Mouse (Mus musculus) heart, adult 9 months (tissue): ENCODE data around the gene Psma1.

Experiments
- DNase-seq, 2 experiments: peaks; one replicate each; pipeline ENCODE4 v3.0.0; 2022; ENCODE audit warnings: low spot score in 2 of 2

Psma1 gene

GRCm38 (mm10) chr7:114275372-114276004, 430 bp downstream of the Psma1 start:
- DNase-seq, result no peak

DNA sequence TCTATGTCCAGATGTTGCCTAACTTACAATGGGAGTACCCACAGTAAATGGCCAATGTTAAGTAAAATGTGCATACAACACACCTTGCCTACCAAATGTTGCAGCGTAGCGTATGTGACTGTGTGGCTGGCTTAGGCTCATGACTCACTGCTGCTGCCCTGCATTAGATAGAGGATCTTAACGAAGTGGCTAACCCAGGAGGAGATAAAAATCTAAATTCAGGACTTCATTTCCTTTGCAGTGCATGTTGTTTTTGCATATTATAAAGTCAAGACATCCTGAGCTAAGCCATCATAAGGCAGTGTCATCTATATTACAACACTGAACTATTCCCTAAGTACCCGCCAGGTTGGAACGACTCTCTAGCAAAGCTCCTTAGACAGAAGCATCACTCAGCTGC, 7.5 kb downstream of the Psma1 start:
- DNase-seq, result no peak

- DNase-seq, result peak; percentile 89 to 93
Observed at GRCm38 (mm10) chr7:114253885-114254833, 21.8 kb downstream of the Psma1 start, which contains the start of gene Copb1. TSS of gene Copb1 (minus strand) at chr7:114254711.

GRCm38 (mm10) chr7:114251684-114252083, 24.2 kb downstream of the Psma1 start:
- no peak for DNase-seq

DNA sequence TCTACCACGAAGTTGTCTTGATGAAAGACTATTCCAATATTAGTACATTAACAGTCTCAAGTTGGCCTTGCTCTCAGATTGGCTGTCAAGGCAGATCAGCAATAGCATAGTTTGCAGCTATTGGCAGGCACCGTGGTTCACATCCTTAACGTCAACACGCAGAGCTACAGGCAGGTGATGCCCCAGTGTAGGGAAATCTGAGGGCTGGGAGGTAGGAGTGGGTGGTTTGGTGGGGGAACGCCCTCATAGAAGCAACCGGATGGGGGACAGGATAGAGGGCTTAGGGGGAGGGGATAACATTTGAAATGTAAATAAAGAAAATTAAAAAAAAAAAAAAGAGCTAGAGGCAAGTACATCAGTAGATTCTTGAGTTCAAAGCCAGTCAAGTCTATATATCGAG, 41.9 kb downstream of the Psma1 start:
- DNase-seq, result no peak

GRCm38 (mm10) chr7:114232982-114233381, 42.9 kb downstream of the Psma1 start:
- DNase-seq, result no peak

DNA sequence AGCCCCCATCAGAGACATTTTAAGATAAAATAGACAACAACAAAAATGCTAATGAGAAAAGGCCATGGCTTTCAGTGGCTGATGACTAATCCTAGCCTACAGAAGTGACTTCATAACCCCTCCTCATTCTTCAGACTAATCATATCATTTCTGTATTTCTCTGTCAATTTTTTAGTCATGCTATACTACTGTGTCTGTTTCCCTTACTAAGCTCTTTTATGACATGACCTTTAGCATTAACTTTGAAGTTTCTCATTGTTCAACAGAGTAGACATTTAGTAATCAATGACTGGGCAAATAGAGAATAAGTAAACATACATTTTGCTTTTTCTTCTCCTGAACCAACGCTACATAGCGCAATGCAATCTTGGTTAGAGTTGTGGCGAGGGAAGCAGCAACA, 44.1 kb downstream of the Psma1 start:
- no peak for DNase-seq

DNA sequence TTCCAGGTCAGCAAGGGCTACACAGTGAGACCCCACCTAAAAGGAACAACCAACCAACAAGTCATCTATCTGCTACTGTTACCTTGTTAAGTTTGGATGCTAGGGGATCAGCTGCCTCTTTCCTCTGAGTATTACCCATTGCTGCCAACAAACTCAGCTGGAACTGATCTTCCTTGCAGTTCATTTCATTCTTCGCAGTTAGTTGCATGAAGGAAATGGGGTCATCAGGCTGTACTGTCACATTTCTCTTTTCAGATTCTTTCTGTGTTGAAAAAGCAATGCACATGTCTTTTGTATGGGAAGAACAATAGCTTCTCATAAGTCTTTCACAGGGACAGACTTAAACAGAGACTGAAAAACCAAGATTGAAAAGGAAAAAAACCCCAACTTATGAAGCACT, 49.4 kb downstream of the Psma1 start:
- no peak for DNase-seq

DNA sequence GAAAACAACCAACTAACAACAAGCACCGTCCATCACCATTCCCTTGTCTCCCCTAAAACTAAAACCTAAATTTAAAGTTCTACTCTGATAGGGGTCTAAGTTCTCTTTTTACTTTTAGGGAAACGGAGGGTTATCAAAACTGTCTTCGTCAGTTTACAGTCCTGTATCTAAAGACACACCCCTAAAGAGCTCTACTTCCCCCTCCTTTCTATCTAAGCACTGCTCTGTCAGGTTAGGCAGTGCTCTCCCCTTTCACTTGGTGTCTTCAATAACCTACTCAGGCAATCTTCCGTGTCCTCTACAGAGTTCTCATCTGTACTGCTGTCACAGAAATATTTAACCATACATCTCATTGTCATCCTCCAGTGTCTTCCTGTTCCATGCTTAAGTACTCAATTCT, 55.5 kb downstream of the Psma1 start:
- no peak for DNase-seq

DNA sequence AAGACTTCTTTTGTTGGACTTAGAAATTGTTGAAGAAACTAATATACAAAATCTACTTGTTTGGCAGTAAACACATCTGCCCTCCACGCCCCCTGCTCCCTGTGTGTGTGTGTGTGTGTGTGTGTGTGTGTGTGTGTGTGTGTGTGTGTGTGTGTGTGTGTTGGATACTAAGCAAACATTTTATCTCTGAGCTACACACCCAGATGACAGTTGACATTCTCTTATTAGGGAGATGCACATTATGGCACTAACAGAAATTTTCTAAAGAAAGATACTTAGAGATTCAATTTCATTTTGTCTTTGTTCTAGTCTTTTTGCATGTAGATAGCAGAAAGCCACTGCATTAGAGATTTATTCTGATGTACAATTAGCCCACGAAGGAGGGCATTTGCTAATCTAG, 59.0 kb downstream of the Psma1 start:
- no peak for DNase-seq
